In the genomic region with DNA sequence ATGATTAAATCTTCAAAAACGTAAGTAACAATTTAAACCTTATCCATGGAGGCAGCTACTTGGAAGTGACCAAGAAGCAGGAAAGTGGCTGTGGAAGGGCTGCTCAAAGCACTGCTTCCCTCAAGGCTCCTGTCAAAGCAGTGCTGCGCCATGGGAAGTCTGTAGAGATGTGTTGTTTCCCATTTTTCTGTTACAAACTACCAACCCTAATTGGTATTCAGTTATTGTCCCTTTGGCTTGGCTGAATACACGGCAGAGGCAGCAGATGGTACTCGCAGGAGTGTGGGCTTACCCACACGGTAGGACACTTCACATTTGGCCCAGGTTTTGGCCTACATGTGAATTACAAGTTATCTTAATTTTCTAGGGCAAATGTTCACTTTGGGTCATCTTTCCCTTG, we compare ENCODE assay signal across 18 mouse cellular contexts. TPM values are rescaled to one million over a fixed set of nuclear protein-coding genes. Genes with fewer than 3 reads are reported as not detected.
DNase-seq lines count a peak whose midpoint lies in the region; ATAC-seq and TF ChIP-seq lines count a peak whose summit lies in the region.
"Had no signal": no experiment of that assay in that cellular context is flagged by ENCODE, and none has a peak within 500 bp of the region (broad histone marks: within the 10 kb centered on the region; RNA-seq: fewer than 3 reads in every experiment).

No protein-coding gene starts in this region.

- no peak overlapping the region for H3K4me3 ChIP-seq in midbrain, postnatal 0 days (ENCODE audit: low read depth, low read length)
- H3K4me3 ChIP-seq: embryonic facial prominence, embryonic 10.5 days; heart, adult 2 months; liver, embryonic 15.5 days had no signal

- 46% methylated on average over 5 of the region's 5 CpGs for WGBS in midbrain, postnatal 0 days

- no peak overlapping the region for H3K27ac ChIP-seq in midbrain, postnatal 0 days (ENCODE audit: low read depth, low read length)
- H3K27ac ChIP-seq: embryonic facial prominence, embryonic 10.5 days; heart, adult 2 months; liver, embryonic 15.5 days; macrophage; stomach, postnatal 0 days had no signal

- H3K4me2 ChIP-seq in midbrain, postnatal 0 days (ENCODE audit: low read depth, low read length, poor library complexity, severe bottlenecking) = no peak overlapping the region
- H3K4me2 ChIP-seq: liver, embryonic 15.5 days had no signal

- H3K4me1 ChIP-seq in midbrain, postnatal 0 days (ENCODE audit: insufficient read depth, low read length) = no peaks in the 10 kb centered on the region
- H3K4me1 ChIP-seq: embryonic facial prominence, embryonic 10.5 days had no signal

- H3K9ac ChIP-seq in midbrain, postnatal 0 days (replicated peaks; ENCODE audit: low read length, poor library complexity, severe bottlenecking) = no peak overlapping the region
- H3K9ac ChIP-seq: liver, embryonic 15.5 days had no signal

- peaks cover 13% of the 10 kb centered on the region; the same call in 1 of the 2 replicates for H3K36me3 ChIP-seq in midbrain, postnatal 0 days (ENCODE audit: insufficient read depth, low read length)
- H3K36me3 ChIP-seq: embryonic facial prominence, embryonic 10.5 days had no signal

- no peak for TF ChIP-seq CTCF in midbrain, postnatal 0 days (IDR thresholded peaks at IDR 0.05)

- no peaks in the 10 kb centered on the region for H3K27me3 ChIP-seq in midbrain, postnatal 0 days (ENCODE audit: insufficient read depth, low read length)
- H3K27me3 ChIP-seq: liver, embryonic 15.5 days had no signal

- H3K9me3 ChIP-seq in midbrain, postnatal 0 days (ENCODE audit: low read length) = no peaks in the 10 kb centered on the region
- H3K9me3 ChIP-seq: embryonic facial prominence, embryonic 10.5 days; G1E; liver, embryonic 15.5 days had no signal

- ATAC-seq in midbrain, postnatal 0 days (ENCODE audit: low FRiP score) = no peak

- intact Hi-C loops in left cerebral cortex, postnatal 4 days (cut with DNase I) = no loop called here

- peak; percentile 69 for DNase-seq in left cerebral cortex, postnatal 4 days
- no peak for DNase-seq in left cerebral cortex, adult 18-20 months (ENCODE audit: low spot score in 2 of 2)
- peak; percentile 72 for DNase-seq in cerebellum, adult 11-12 months
- DNase-seq in cerebellum, postnatal 36 days = peak; percentile 71 to 74
- peak; percentile 75 for DNase-seq in midbrain, postnatal 0 days (ENCODE audit: low spot score)
- no peak for DNase-seq in kidney, adult 11 months
- DNase-seq in right cerebral cortex, postnatal 14 days = no peak
- DNase-seq in spleen, postnatal 4 days (ENCODE audit: low spot score in 2 of 2) = no peak
- DNase-seq: adrenal gland, postnatal 10 days; heart, adult 2 months; kidney, postnatal 14 days; layer of hippocampus, adult 9-11 months; thymus, postnatal 36 days had no signal

RNA-seq across cellular contexts. Expression of gene Optn, which starts 25.5 kb away (rescaled TPM):
- total RNA-seq in left cerebral cortex, postnatal 4 days (2021) = 10 to 100 TPM; 20.8 to 24.9 TPM
- 10 to 100 TPM; 19.3 to 20.7 TPM for total RNA-seq in left cerebral cortex, adult 18-20 months (2021)
- 25.2 and 35.0 TPM in 2 replicates for total RNA-seq in midbrain, postnatal 0 days (2014; rRNA removed)
- 28.5 and 28.7 TPM in 2 replicates for polyA plus RNA-seq in midbrain, postnatal 0 days (2015; fragmentation: Nextera tagmentation; extraction: Ambion mirVana)

RNA-seq across cellular contexts. Expression of gene Mcm10, which starts 25.7 kb away (rescaled TPM):
- 1 to 10 TPM; 3.4 to 4.0 TPM for total RNA-seq in left cerebral cortex, postnatal 4 days (2021)
- under 1 TPM; 0.58 to 0.96 TPM for total RNA-seq in left cerebral cortex, adult 18-20 months (2021)
- total RNA-seq in midbrain, postnatal 0 days (2014; rRNA removed) = 0.94 and 5.0 TPM in 2 replicates
- 1.2 and 1.3 TPM in 2 replicates for polyA plus RNA-seq in midbrain, postnatal 0 days (2015; fragmentation: Nextera tagmentation; extraction: Ambion mirVana)

Comparison
In these comparisons a context has a peak if more than half of its experiments do, and no peak if none do; other contexts are left out.
1. DNase-seq: peak in left cerebral cortex, postnatal 4 days (single experiment), cerebellum, adult 11-12 months (single experiment), cerebellum, postnatal 36 days (2 of 2) and midbrain, postnatal 0 days (single experiment); none in left cerebral cortex, adult 18-20 months (0 of 2), kidney, adult 11 months (single experiment), right cerebral cortex, postnatal 14 days (single experiment) and spleen, postnatal 4 days (0 of 2).